Mouse (Mus musculus) adrenal gland, adult 10 weeks (tissue): ENCODE data around the gene D17H6S53E. TPM values are rescaled to one million over a fixed set of nuclear protein-coding genes. Genes with fewer than 3 reads are reported as not detected.

Experiments
- polyA plus RNA-seq: library from polyadenylated mRNA; stranded (reverse); fragments of 350-450 nt; fragmentation: Illumina TruSeq; extraction: RNeasy Lipid Tissue Mini Kit (QIAGEN cat#74804); gene quantifications from one replicate; pipeline ENCODE4 v1.2.3, GENCODE M21; 2014; ENCODE audit warnings: low read depth, low replicate concordance

The D17H6S53E gene
- polyA plus RNA-seq, 1 experiment from 2014 or later = 1.3 TPM

Other genes starting within 250 kb of the D17H6S53E start
- gene Zbtb12, start 246.9 kb upstream of the D17H6S53E start, polyA plus RNA-seq = 2.7 TPM
- gene Gm20547, start 244.3 kb upstream of the D17H6S53E start, polyA plus RNA-seq = 1.3 TPM
- gene C2, start 228.1 kb upstream of the D17H6S53E start, polyA plus RNA-seq = 20.2 TPM
- gene Ehmt2, start 227.9 kb upstream of the D17H6S53E start, polyA plus RNA-seq = 10.5 TPM
- gene Slc44a4, start 211.9 kb upstream of the D17H6S53E start, polyA plus RNA-seq = not detected
- gene Neu1, start 195.1 kb upstream of the D17H6S53E start, polyA plus RNA-seq = 3.5 TPM
- gene Hspa1b, start 167.1 kb upstream of the D17H6S53E start, polyA plus RNA-seq = 46.5 TPM
- not detected for gene Gm20481, start 156.5 kb upstream of the D17H6S53E start, polyA plus RNA-seq
- gene Hspa1a, start 154.2 kb upstream of the D17H6S53E start, polyA plus RNA-seq = 23.9 TPM
- gene Hspa1l, start 153.7 kb upstream of the D17H6S53E start, polyA plus RNA-seq = not detected
- 9.4 TPM for gene Lsm2, start 144.5 kb upstream of the D17H6S53E start, polyA plus RNA-seq
- gene Vars, start 125.4 kb upstream of the D17H6S53E start, polyA plus RNA-seq = 10.7 TPM
- gene Vwa7, start 109.8 kb upstream of the D17H6S53E start, polyA plus RNA-seq = not detected
- not detected for gene Sapcd1, start 98.4 kb upstream of the D17H6S53E start, polyA plus RNA-seq
- not detected for gene Msh5, start 79.6 kb upstream of the D17H6S53E start, polyA plus RNA-seq
- 23.6 TPM for gene Clic1, start 76.4 kb upstream of the D17H6S53E start, polyA plus RNA-seq
- gene Ddah2, start 67.3 kb upstream of the D17H6S53E start, polyA plus RNA-seq = not detected
- not detected for gene Ly6g6c, start 61.0 kb upstream of the D17H6S53E start, polyA plus RNA-seq
- gene Mpig6b, start 60.2 kb upstream of the D17H6S53E start, polyA plus RNA-seq = not detected
- not detected for gene Ly6g6e, start 49.5 kb upstream of the D17H6S53E start, polyA plus RNA-seq
- gene Ly6g6d, start 48.3 kb upstream of the D17H6S53E start, polyA plus RNA-seq = not detected
- not detected for gene Ly6g6f, start 40.8 kb upstream of the D17H6S53E start, polyA plus RNA-seq
- 4.8 TPM for gene Abhd16a, start 37.1 kb upstream of the D17H6S53E start, polyA plus RNA-seq
- gene Ly6g5c, start 18.1 kb upstream of the D17H6S53E start, polyA plus RNA-seq = not detected
- gene Ly6g5b, start 10.9 kb upstream of the D17H6S53E start, polyA plus RNA-seq = not detected
- 1.4 TPM for gene Gpank1, start 4.9 kb upstream of the D17H6S53E start, polyA plus RNA-seq
- 163 TPM for gene Csnk2b, start 4.3 kb upstream of the D17H6S53E start, polyA plus RNA-seq
- gene Apom, start 5.7 kb downstream of the D17H6S53E start, polyA plus RNA-seq = not detected
- 11.5 TPM for gene Bag6, start 8.8 kb downstream of the D17H6S53E start, polyA plus RNA-seq
- 7.2 TPM for gene Prrc2a, start 38.5 kb downstream of the D17H6S53E start, polyA plus RNA-seq
- gene Aif1, start 49.7 kb downstream of the D17H6S53E start, polyA plus RNA-seq = 8.7 TPM
- not detected for gene Lst1, start 62.1 kb downstream of the D17H6S53E start, polyA plus RNA-seq
- gene Ltb, start 68.1 kb downstream of the D17H6S53E start, polyA plus RNA-seq = not detected
- not detected for gene Tnf, start 75.6 kb downstream of the D17H6S53E start, polyA plus RNA-seq
- not detected for gene Lta, start 79.0 kb downstream of the D17H6S53E start, polyA plus RNA-seq
- gene Gm16181, start 94.5 kb downstream of the D17H6S53E start, polyA plus RNA-seq = not detected
- 5.0 TPM for gene Atp6v1g2, start 107.3 kb downstream of the D17H6S53E start, polyA plus RNA-seq
- not detected for gene Nfkbil1, start 109.4 kb downstream of the D17H6S53E start, polyA plus RNA-seq
- 11.1 TPM for gene Ddx39b, start 115.4 kb downstream of the D17H6S53E start, polyA plus RNA-seq
- 42.0 TPM for gene H2-D1, start 136.4 kb downstream of the D17H6S53E start, polyA plus RNA-seq
- not detected for gene H2-Q1, start 194.0 kb downstream of the D17H6S53E start, polyA plus RNA-seq
- 2.0 TPM for gene H2-Q2, start 215.9 kb downstream of the D17H6S53E start, polyA plus RNA-seq